Mouse (Mus musculus) urinary bladder, postnatal 4 days (tissue): ENCODE results near the gene Nup98.

ENCODE experiments used
- DNase-seq, 2 experiments: peaks; one replicate each; pipeline ENCODE4 v3.0.0; 2021 to 2022; ENCODE audit warnings: low spot score in 2 of 2

Gene Nup98

GRCm38 (mm10) chr7:102117382-102117781 lies 92.6 kb downstream of the Nup98 start:
- no peak for DNase-seq

GRCm38 (mm10) chr7:102116579-102117331 lies 93.2 kb downstream of the Nup98 start, which contains the start of gene Chrna10:
Chrna10 (minus strand) TSS chr7:102116828.
- no peak for DNase-seq

DNA sequence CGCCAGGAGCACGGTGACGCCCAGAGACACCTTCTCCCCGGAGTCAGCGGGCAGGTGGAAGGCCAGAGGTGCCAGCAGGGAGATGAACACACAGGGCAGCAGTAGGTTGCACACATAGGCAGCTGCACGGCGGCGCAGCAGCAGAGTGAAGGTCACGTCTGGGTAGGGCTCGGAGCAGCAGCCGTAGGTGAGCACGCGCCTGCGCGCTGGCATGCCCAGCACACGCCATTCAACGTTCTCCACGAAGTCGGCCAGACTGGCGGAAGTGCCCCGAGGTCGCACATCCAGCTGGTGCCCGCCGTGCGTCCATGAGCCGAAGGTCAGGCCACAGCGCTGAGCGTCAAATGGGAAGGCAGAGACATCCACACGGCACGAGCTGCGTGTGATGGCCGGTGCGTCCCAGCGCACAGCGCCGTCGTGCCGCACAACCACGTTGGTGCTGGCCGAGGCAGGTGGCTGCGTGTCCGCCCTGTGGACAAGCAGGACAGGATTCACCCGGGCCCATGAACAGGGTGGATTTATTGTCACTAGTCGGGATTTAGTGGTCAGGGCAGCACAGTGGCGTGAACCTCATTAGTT lies 96.7 kb downstream of the Nup98 start:
- no peak for DNase-seq

- DNase-seq = no peak
Observed at GRCm38 (mm10) chr7:102109746-102110145, 100.2 kb downstream of the Nup98 start.

DNA sequence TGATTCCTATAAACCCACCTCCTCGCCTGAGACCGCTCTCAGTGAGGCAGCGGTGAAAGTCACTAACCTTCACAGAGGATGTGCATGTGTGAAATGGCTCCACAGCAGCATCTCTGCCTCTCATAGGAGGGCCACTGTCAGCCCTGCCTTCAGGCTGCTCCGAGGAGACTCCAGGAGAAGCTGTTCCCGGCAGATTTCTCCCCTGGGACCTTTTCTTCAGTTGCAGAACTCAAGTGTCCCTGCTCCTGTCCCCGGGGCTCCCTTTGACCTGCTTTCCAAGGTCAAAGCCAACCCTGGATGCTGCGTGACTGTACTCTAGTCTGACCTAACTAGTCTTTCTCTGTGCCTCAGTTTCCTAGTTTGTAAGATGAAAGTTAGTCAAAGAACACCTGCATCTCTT lies 100.8 kb downstream of the Nup98 start, which contains the start of gene Art5:
Gene Art5 (minus strand): TSS at position 319 of the 400 bp plus-strand sequence.
- DNase-seq = no peak

- no peak for DNase-seq
Observed at GRCm38 (mm10) chr7:102108206-102108605, 101.8 kb downstream of the Nup98 start.

GRCm38 (mm10) chr7:102106700-102107141 lies 103.3 kb downstream of the Nup98 start:
- no peak for DNase-seq

DNA sequence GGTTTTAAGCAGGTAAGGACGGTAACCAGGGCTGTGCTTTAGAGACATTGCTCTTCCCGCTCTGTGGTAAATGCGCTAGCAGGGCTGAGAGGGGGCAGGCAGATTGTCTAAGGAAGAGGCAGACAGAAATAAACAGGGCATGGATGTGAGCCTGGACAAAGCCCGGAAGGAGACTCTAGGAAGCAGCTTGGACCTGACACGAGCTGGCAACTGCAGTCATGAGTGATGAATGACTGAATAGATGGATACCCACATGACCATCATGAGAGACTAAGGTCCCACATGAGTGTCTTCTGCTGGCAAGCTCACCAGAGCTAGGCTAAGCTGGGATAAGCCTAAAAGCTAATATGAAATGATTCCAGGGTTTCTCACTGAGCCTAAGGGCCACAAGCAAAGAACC lies 105.8 kb downstream of the Nup98 start:
- DNase-seq = no peak

DNA sequence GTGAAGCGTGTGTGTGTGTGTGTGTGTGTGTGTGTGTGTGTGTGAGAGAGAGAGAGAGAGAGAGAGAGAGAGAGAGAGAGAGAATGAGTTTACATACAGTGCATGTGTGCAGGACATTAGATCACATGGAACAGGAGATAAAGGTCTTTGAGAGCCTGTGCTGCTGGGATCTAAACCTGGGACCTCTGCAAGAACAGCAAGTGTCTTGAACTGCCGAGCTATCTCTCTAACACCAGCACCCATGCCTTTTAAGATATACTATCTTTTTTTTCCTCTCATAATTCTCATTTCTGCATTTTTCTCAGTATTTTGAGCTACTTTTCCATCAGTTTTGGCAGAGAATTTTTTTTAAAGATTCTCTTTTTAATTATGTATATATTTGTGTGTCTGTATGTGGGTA lies 106.4 kb downstream of the Nup98 start:
- no peak for DNase-seq

DNA sequence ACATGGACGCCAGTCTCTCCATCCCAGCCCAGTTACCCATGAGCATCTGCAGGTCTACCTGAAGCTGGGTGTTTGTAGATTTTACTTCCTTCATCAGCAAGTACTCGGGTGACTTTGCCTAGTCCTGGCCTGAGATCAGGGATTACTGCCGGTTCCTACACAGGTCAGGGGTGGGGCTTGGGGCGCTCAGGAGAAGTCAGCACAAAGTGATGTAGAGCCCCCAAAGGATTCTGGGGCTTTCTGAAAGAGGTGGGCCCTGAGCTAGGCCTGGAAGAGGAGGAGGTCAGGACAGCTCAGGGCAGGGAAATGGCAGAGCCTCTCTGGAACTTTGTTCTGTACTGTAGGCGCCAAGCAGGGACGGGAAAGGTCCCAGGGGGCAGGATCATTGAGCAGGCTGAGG lies 107.3 kb downstream of the Nup98 start:
- no peak for DNase-seq

GRCm38 (mm10) chr7:102102241-102102640 lies 107.7 kb downstream of the Nup98 start:
- DNase-seq = no peak

- DNase-seq = no peak
Observed at GRCm38 (mm10) chr7:102101487-102101886, 108.5 kb downstream of the Nup98 start, which contains the start of gene Art1. Art1 (plus strand) TSS chr7:102101743.

DNA sequence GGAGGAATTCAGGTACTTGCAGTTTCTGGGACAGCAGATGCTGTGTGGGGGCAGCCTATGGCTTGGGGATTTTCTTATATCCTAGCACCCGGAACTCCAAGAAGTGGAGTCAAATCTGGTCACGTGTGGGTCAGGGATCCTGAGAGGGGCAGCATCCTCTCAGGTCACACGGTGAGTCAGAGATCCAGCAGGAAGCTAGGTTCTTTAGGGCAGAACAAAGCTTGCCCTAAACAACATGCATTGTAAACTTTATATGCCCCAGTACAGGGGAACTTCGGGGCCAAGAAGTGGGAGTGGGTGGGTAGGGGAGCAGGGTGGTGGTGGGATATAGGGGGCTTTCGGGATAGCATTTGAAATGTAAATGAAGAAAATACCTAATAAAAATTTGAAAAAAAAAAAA lies 109.1 kb downstream of the Nup98 start:
- no peak for DNase-seq

- no peak for DNase-seq
Observed at GRCm38 (mm10) chr7:102099760-102100661, 110.0 kb downstream of the Nup98 start.

DNA sequence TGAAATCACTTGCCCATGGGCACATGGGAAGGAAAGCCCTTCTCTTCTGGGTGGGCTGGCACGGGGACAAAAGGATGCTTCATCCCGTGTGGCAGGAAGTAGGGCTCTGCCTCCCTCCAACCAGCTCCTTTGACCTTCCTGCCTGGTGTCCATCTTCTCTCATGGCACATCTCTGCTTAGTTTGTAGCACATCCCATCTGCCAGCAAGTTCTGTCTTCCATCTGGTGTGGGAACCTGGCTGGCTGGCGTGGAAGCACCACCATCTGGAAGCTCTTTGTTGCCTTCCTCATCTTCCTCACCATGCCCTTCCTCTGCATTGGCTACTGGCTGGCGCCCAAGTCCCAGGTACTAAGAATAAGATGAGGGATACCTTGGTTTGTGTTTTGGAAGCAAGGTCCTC lies 122.6 kb downstream of the Nup98 start:
- DNase-seq = no peak

GRCm38 (mm10) chr7:102084041-102084696 lies 125.8 kb downstream of the Nup98 start:
- DNase-seq = no peak

DNA sequence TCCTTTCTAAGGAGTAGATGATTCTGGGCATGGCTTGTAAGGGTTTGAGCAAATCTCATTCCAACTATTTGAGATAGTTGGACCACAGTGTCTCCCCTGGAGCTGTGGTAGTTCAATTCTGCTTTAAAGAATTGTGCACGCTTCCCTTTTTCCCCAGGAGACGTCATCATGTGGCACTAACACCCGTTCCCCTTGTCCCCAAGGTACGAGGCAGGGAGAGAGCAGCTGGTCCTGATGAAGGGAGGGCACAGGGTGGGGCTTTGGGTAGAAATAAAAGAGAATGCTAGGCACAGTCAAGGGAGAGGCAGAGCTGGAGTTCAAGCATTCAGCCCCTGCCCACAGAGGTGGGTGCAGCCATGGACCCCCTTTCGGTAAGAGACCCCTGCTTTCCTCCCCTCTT lies 127.2 kb downstream of the Nup98 start, which contains the start of gene Trpc2:
Gene Trpc2 (plus strand): TSS at position 301 of the 400 bp plus-strand sequence.
- no peak for DNase-seq

- DNase-seq = no peak
Observed at GRCm38 (mm10) chr7:102081784-102082183, 128.2 kb downstream of the Nup98 start.

DNA sequence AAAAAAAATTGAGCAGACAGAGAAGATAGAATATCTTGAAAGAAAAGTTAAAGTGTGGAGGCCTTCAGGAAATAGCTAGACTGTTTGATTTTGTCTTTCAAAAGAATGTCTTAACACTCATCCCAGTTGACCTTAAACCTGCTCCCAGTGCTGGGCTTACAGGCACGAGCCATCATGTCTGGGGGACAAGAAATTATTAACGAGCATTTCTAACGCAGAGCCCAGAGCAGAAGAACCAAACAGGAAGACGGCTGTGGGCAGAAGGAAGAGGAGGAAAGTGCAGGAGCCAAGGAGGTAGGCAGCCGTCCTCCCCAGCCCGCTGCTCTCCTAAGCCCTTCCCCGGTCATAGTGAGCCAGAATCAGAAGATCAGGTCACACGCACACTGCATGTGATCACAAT lies 129.7 kb downstream of the Nup98 start:
- DNase-seq = no peak

DNA sequence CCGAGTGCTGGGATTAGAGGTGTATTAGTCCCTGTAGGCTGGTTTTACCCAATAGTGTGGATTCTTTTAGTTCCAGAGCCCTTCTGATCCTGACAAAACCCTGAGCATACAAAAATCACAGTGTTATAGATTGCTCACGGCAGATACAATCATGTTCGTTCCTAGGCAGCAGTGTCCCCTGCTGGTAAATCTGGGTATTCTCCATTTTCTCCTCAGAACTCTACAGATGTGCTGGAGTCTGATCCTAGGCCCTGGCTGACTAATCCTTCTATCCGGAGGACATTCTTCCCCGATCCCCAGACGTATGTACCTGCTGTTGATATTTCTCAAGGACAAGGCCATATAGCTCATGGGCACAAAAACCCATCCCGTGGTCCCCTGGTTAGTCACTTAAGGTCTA lies 131.5 kb downstream of the Nup98 start:
- no peak for DNase-seq

DNA sequence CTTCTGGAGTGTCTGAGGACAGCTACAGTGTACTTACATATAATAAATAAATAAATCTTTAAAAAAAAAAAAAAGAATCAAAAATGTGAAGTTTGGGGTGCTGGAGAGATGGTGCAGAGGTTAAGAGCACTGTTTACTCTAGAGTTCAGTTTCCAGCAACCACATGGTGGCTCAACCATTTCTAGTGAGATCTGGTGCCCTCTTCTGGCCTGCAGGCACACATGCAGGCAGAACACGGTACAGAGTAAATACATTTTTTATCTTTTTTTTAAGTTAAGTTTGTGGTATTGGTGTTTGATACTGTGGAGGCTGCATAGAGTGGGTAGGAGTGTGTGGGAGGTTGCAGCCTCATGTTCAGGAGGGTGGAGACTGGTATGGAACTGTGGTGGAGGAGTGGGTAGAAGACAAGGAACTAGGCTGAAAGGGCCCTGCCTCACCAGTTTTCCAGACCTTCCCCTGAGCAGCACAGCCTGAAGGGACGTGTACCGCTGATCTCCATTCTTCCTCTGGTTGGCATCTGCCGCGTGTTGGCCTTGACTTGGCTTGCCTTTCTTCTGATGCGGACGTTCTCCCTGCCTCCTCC lies 133.2 kb downstream of the Nup98 start:
- DNase-seq = no peak
